Mouse (Mus musculus): ENCODE measurements around the gene Clcn1.
A peak's percentile ranks its signal among the peaks of the same experiment; 100 is the strongest.

Clcn1 gene

GRCm38 (mm10) chr6:42286448-42286847, at the start of gene Clcn1:
Gene Clcn1, plus strand, starts transcription at chr6:42286685.
- no peak for DNase-seq (ENCODE audit: low spot score)

DNA sequence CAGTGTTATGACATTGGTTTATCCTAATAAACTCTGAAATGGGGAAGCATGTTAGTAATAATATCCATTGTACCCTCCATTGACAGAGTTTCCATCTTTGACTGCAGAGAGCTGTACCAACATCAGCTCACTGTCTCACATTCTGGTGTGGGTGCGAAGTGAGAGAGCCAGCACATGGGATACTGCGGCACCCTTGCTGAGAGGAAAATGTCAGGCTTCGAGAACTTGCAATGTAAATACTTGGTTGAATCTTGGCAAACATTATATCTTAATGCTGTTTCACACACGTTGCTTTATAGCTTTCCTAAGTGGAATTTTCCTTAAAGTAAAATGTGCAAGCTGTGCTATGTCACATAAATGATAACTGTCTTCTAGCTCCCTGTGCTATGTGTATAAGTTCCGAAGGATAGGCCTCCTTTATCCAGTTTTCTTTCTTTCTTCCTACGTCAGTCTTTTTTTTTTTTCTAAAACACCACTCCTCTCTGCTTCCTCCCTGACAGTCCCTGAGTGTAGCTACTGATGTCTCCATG, 49.1 kb upstream of the Clcn1 start:
- DNase-seq (ENCODE audit: low spot score), result no peak

GRCm38 (mm10) chr6:42241311-42242045, 45.0 kb upstream of the Clcn1 start:
- no peak for DNase-seq (ENCODE audit: low spot score)

DNA sequence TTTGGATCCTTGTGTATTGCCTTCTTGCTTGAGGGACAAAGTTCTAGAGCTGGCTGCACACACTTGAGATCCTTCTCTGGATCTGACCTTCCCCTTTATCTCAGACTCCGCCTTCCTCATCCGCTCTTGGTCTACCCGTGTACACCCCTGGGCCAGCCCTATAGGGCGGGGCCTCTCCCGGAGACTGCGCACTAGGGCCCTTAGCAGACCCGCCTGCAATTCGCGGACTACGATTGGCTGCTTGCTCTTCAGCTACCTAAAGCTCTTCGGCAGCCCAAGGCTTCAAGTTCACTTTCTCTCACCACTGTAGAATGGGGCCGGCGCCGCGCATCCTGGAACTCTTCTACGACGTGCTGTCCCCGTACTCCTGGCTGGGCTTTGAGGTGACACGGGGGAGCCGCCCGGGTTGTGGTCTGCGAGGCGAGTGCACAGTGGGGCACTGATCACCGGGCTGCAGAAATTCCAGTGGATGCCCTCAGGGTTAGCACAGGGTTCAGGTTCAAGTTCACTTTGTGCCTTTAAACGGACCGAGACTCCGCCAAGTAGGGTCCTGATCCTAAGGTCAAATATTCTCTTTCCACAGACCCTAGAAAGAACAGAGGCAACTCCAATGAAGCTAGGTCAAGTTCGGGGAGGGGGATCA, 40.7 kb upstream of the Clcn1 start, which contains the start of gene Gstk1:
Gstk1 (plus strand) TSS at position 225 of the 643 bp plus-strand sequence.
- no peak for DNase-seq (ENCODE audit: low spot score)

DNA sequence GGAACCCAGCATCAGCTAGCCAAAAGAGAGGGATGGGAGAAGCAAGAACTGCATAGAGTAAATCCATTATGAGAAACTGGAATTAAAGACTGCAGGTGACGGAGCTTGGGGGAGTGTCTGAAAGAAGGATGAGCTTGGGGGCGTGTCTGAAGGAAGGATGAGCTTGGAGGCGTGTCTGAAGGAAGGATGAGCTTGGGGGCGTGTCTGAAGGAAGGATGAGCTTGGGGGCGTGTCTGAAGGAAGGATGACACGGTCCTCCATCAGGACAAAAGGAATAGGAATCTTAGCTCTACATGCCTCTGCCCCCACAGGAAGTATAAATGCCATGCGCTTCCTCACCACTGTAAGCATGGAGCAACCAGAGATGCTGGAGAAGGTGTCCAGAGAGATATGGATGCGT, 39.3 kb upstream of the Clcn1 start:
- DNase-seq (ENCODE audit: low spot score), result no peak

- DNase-seq (ENCODE audit: low spot score), result no peak
These were observed 38.5 kb upstream of the Clcn1 start for GRCm38 (mm10) chr6:42247981-42248380.

DNA sequence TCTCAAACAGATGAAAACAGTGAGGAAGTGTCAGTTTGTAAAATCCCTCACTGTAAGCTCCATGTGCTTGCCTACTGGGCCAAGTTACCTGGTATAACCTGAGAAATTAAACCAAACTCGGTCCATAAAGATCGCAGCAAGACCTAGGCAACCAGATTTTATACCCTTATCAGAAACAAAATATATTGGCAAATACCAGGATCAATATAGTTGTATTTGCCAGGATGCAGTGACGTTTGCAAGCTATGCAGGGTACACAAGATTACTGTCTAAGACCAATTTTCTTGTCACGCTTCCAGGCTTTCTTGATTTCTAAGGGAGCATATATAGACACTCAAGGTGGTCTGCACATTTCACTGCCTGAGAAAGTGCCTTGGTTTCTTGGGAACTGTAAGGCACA, 34.7 kb upstream of the Clcn1 start:
- DNase-seq (ENCODE audit: low spot score), result no peak

DNA sequence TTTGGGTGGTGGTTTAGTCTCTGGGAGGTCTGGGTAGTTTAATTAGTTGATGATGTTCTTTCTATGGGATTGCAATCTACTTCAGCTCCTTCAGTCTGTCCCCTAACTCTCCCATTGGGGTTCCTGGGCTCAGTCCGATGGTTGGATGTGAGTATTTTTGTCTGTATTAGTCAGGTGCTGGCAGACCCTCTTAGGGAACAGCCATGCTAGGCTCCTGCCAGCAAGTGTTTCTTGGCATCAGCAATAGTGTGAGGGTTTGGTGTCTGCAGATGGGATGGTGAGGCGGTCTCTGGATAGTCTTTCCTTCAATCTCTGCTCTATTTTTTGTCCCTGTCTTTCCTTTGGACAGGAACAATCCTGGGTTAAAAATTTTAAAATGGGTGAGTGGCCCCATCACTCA, 33.4 kb upstream of the Clcn1 start:
- DNase-seq (ENCODE audit: low spot score), result no peak

DNA sequence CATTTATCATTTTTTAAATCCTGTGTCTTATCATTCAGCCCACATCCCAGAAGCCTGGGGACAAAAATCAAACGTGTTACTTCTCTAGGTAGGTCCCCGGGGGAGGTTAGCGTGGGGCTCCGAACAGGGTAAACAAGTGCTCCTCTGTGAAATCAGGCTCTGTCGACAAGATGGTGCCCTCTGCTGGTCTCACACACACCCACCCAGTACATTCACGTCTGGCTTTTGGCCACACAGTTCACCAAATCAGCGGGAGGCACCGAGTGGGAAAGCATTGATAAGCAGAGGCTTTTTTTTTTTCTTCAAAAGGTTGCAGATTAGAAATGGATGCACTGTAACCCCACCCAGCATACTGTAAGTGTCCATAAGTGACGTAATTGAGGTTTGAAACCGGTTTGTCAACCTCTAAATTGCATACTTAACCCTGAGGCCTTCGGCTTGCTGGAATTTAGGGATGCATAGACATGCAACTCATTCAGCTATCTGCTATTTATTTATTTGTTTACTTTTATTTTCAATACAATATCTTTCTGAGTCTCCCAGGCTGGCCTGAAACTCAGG, 29.1 kb upstream of the Clcn1 start:
- no peak for DNase-seq (ENCODE audit: low spot score)

- DNase-seq (ENCODE audit: low spot score), result no peak
These were observed 26.1 kb upstream of the Clcn1 start for GRCm38 (mm10) chr6:42260430-42260829.

GRCm38 (mm10) chr6:42261524-42262170, 24.8 kb upstream of the Clcn1 start, which contains the start of gene Tmem139:
Gene Tmem139, plus strand, starts transcription at chr6:42261970.
- no peak for DNase-seq (ENCODE audit: low spot score)

- DNase-seq (ENCODE audit: low spot score), result peak; percentile 98
These were observed 21.7 kb upstream of the Clcn1 start, which contains the start of gene Casp2 for GRCm38 (mm10) chr6:42264626-42265312. Gene Casp2, plus strand, starts transcription at chr6:42264985.

- peak; percentile 11 for DNase-seq (ENCODE audit: low spot score)
These were observed 20.8 kb upstream of the Clcn1 start for GRCm38 (mm10) chr6:42265391-42266330.

DNA sequence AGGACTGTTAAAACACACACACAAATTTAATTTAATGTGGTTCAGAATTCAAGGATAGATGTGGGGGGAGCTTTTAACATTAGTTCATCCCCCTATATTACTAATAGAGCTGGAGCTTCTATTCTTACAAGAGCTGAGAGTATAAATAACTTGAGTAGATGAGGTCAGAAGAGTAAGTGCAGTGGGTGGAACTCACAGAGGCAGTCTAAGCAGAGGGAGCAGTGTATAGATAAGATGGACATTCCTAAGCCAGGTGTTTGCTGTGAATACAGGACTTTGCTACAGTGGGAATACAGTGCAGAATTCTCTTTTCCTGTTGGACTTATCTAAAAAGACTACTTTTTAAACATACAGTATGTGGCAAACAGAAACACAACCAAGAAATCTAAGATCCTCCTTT, 15.7 kb upstream of the Clcn1 start:
- DNase-seq (ENCODE audit: low spot score), result no peak

DNA sequence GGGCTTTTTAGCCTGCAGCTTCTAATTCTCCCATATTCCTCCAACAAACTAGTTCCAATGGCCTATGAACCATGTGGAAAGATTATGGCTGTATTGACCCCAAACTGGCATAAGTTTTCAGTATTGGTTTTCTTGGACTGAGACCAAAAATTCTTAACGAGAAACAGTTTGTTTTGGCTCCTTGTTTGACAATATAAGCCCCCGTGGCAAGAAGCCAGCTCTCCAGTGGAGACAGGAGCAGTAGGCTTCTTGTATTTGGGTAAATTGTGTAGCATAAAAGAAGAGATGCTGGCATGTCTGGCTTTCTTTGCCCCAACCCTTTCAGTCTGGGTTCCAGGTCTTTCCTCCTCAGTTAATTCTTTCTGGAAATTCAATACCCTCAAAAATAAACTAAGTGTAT, 10.3 kb upstream of the Clcn1 start:
- DNase-seq (ENCODE audit: low spot score), result no peak

GRCm38 (mm10) chr6:42282865-42283528, 3.5 kb upstream of the Clcn1 start:
- no peak for DNase-seq (ENCODE audit: low spot score)

- no peak for DNase-seq (ENCODE audit: low spot score)
These were observed 1.1 kb downstream of the Clcn1 start for GRCm38 (mm10) chr6:42287562-42287961.

DNA sequence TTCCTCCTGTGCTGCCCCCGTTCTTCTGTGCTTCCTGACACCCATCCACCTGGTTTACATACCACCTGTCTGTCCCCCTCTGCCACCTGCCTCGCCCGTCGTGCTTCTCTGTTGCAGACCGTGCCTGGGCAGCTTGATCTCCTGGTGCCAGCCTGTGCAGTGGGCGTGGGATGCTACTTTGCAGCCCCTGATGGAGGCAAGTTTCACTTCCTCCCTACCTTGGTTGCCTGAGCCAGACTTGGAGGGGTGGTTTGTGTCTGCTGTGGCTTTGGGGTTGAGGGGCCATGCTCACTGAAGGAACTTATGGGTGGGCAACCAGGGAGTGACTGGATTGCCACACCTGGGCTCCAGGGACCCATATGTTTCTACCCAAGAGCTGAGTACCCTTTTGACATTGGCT, 6.8 kb downstream of the Clcn1 start:
- no peak for DNase-seq (ENCODE audit: low spot score)

DNA sequence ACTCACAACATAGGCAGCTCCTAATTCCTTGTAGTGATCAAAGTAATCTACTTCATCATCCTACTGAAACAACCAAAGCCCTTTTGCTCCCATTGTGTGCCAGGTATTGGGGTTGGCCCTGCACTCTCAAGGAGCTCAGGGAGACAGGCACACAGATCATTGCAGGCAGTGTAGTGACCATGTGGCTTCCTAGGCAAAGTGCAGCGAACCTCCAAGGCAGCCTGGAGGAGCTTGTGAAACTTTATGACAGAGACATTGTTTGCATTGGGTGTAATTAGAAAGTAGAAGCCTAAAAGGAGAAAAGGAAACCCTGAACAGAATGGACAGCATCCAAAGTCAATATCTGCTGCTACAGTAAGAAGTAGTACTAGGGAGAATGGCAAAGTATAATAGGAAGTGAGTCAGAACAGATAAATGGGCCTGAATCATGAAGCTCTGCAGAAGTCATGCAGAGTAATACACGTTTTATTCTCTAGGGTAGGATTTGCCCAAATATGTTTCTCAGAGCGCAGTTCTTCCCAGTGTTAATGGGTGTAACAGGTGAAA, 9.1 kb downstream of the Clcn1 start:
- no peak for DNase-seq (ENCODE audit: low spot score)

- DNase-seq (ENCODE audit: low spot score), result no peak
These were observed 12.9 kb downstream of the Clcn1 start for GRCm38 (mm10) chr6:42299362-42299761.

Measured in MN1 (cell line).